Mouse (Mus musculus): ENCODE data around the gene Lrrc36. TPM values are rescaled to one million over a fixed set of nuclear protein-coding genes. Genes with fewer than 3 reads are reported as not detected.

Lrrc36 gene
- polyA plus RNA-seq, 1 experiment, result 3.0 TPM

DNA sequence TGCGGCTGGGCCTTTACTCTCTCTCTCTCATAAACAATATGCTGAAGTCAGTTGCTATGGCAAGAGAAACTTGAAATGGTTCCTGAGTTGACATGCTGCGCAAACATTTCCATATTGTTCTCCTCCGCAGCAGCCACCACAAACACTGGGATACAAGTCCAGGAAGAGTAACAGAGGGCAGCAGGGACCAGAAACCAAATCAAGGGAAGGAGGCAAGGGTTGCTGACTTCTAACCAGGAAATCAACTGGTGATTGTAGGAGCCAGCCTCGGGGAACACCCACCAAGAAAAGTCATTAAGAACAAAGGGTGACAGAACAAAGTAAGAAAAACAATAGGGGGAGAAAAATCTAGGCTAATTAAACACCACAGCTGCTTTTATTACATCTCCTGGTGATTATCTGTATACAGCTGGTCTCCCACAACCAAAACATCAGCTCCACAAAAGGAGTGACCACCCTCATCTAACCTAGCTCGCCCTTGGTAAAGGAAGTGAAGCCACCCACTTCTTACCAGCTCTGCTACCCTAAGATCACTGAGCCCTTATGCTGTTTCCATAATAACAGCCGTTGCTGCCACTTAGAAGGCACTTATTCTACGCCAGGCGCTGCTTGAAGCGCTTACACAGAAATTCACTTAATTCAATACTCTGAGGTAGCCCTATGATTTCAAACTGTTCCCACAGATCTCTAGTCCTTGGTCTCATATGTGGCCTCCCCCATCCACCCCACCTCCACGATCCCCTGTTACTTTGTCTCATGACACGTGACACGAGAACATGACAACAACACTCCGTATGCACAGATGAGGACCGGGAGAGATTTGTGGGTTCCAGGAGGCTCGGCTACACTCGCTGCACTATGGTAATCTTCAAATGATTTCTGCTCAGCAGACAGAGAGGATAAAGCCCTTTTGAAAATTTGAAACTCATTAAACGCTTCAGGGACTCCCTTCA, 82.3 kb downstream of the Lrrc36 start:
- Histone ChIP-seq H3K27ac (ENCODE audit: control insufficient read depth, insufficient read depth, low read depth, low read length, poor library complexity) (no peak overlapping the region), H3K4me3 (replicated peaks; ENCODE audit: control insufficient read depth, low read depth, low read length) (no peak overlapping the region), H3K4me1 (ENCODE audit: control insufficient read depth, insufficient read depth, low read length) (no peaks in the 10 kb centered on the region; the same call in 1 of the 2 replicates)
- TF ChIP-seq CTCF (IDR thresholded peaks at IDR 0.05; ENCODE audit: control insufficient read depth, insufficient read depth, low read length) (no peak), POLR2A (IDR thresholded peaks at IDR 0.05; ENCODE audit: borderline replicate concordance, control insufficient read depth, low read depth, low read length) (no peak)
- WGBS, result 68% methylated on average over 17 of the region's 17 CpGs

DNA sequence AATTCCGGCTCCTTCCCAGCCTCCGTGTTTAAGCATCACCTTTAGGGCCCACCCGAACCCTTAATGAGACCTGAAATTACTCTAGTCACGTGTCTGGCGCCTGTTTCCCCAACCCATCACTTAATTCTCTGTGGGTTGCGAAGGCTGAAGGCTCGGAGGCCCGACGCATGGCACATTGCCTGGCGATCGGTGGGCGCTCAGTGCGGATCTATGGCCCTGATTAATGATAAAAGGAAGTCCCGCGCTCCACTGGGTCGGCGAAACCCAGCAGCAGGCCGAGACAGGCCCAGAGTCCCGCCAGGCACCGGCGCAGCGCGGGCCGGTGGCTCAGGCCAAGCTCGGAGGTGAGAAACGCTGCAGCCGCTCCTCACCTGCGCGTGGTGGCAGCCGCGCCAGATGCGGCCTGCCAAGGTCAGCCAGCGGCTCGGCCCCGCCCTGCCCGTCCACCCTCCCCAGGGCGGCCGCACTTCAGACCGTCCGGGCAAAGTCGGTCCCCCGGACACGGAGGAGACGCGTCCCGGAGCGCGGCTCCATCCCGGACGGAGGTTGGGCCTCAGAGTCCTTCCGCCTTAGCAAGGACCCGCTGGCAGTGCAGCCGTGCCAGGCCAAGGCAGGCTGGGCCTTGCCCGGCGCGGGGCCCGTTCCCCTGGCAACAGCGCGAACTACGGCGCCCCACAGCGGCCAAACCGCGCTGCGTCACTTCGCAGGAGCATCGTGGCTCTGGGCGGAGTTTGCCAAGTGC, 83.2 kb downstream of the Lrrc36 start, which contains the start of gene Zdhhc1:
Gene Zdhhc1 (minus strand): TSS at position 464 of the 742 bp plus-strand sequence.
- peak within 1 kb of the TSS; percentile 33; the same call in 1 of the 2 replicates for H3K27ac ChIP-seq (ENCODE audit: control insufficient read depth, insufficient read depth, low read depth, low read length, poor library complexity)
- H3K4me3 ChIP-seq (replicated peaks; ENCODE audit: control insufficient read depth, low read depth, low read length), result peak within 1 kb of the TSS; percentile 83
- no peaks in the 10 kb centered on the region; the same call in 1 of the 2 replicates for H3K4me1 ChIP-seq (ENCODE audit: control insufficient read depth, insufficient read depth, low read length)
- under 1% methylated on average over 68 of the region's 68 CpGs for WGBS
- peak; percentile 47; the same call in 1 of the 2 replicates for TF ChIP-seq POLR2A (IDR thresholded peaks at IDR 0.05; ENCODE audit: borderline replicate concordance, control insufficient read depth, low read depth, low read length)
- TF ChIP-seq CTCF (IDR thresholded peaks at IDR 0.05; ENCODE audit: control insufficient read depth, insufficient read depth, low read length), result peak; percentile 65

- TF ChIP-seq POLR2A (IDR thresholded peaks at IDR 0.05; ENCODE audit: borderline replicate concordance, control insufficient read depth, low read depth, low read length) (no peak), CTCF (IDR thresholded peaks at IDR 0.05; ENCODE audit: control insufficient read depth, insufficient read depth, low read length) (no peak)
- Histone ChIP-seq H3K4me3 (replicated peaks; ENCODE audit: control insufficient read depth, low read depth, low read length) (peak overlapping the region; percentile 50), H3K27ac (ENCODE audit: control insufficient read depth, insufficient read depth, low read depth, low read length, poor library complexity) (no peak overlapping the region), H3K4me1 (ENCODE audit: control insufficient read depth, insufficient read depth, low read length) (no peaks in the 10 kb centered on the region; the same call in 1 of the 2 replicates)
- whole genome bisulfite sequencing, result 44% methylated on average over 12 of the region's 12 CpGs
These were observed 86.4 kb downstream of the Lrrc36 start for GRCm38 (mm10) chr8:105499787-105500186.

- H3K4me3 ChIP-seq (replicated peaks; ENCODE audit: control insufficient read depth, low read depth, low read length), result no peak overlapping the region
- no peak overlapping the region for H3K27ac ChIP-seq (ENCODE audit: control insufficient read depth, insufficient read depth, low read depth, low read length, poor library complexity)
- TF ChIP-seq POLR2A (IDR thresholded peaks at IDR 0.05; ENCODE audit: borderline replicate concordance, control insufficient read depth, low read depth, low read length) (no peak), CTCF (IDR thresholded peaks at IDR 0.05; ENCODE audit: control insufficient read depth, insufficient read depth, low read length) (no peak)
- no peaks in the 10 kb centered on the region for H3K4me1 ChIP-seq (ENCODE audit: control insufficient read depth, insufficient read depth, low read length)
- WGBS, result 69% methylated on average over 3 of the region's 3 CpGs
These were observed 91.2 kb downstream of the Lrrc36 start for GRCm38 (mm10) chr8:105504617-105505016.

- WGBS, result 43% methylated on average over 6 of the region's 6 CpGs
- Histone ChIP-seq H3K4me1 (ENCODE audit: control insufficient read depth, insufficient read depth, low read length) (no peaks in the 10 kb centered on the region), H3K4me3 (replicated peaks; ENCODE audit: control insufficient read depth, low read depth, low read length) (no peak overlapping the region), H3K27ac (ENCODE audit: control insufficient read depth, insufficient read depth, low read depth, low read length, poor library complexity) (no peak overlapping the region)
- TF ChIP-seq POLR2A (IDR thresholded peaks at IDR 0.05; ENCODE audit: borderline replicate concordance, control insufficient read depth, low read depth, low read length), result no peak
- no peak for TF ChIP-seq CTCF (IDR thresholded peaks at IDR 0.05; ENCODE audit: control insufficient read depth, insufficient read depth, low read length)
These were observed 93.6 kb downstream of the Lrrc36 start for GRCm38 (mm10) chr8:105506977-105507376.

- TF ChIP-seq CTCF (IDR thresholded peaks at IDR 0.05; ENCODE audit: control insufficient read depth, insufficient read depth, low read length) (no peak), POLR2A (IDR thresholded peaks at IDR 0.05; ENCODE audit: borderline replicate concordance, control insufficient read depth, low read depth, low read length) (no peak)
- WGBS, result 84% methylated on average over 2 of the region's 2 CpGs
- H3K27ac ChIP-seq (ENCODE audit: control insufficient read depth, insufficient read depth, low read depth, low read length, poor library complexity), result no peak overlapping the region
- H3K4me1 ChIP-seq (ENCODE audit: control insufficient read depth, insufficient read depth, low read length), result no peaks in the 10 kb centered on the region
- no peak overlapping the region for H3K4me3 ChIP-seq (replicated peaks; ENCODE audit: control insufficient read depth, low read depth, low read length)
These were observed 95.4 kb downstream of the Lrrc36 start for GRCm38 (mm10) chr8:105508758-105509157.

GRCm38 (mm10) chr8:105509997-105510735, 96.8 kb downstream of the Lrrc36 start:
- 30% methylated on average over 12 of the region's 12 CpGs for WGBS
- TF ChIP-seq POLR2A (IDR thresholded peaks at IDR 0.05; ENCODE audit: borderline replicate concordance, control insufficient read depth, low read depth, low read length), result no peak
- TF ChIP-seq CTCF (IDR thresholded peaks at IDR 0.05; ENCODE audit: control insufficient read depth, insufficient read depth, low read length), result no peak
- Histone ChIP-seq H3K4me1 (ENCODE audit: control insufficient read depth, insufficient read depth, low read length) (no peaks in the 10 kb centered on the region), H3K4me3 (replicated peaks; ENCODE audit: control insufficient read depth, low read depth, low read length) (no peak overlapping the region), H3K27ac (ENCODE audit: control insufficient read depth, insufficient read depth, low read depth, low read length, poor library complexity) (no peak overlapping the region)

Other genes starting within 250 kb of the Lrrc36 start
- 9.7 and 36.4 TPM in 2 replicates for gene Cbfb, start 242.9 kb upstream of the Lrrc36 start, polyA plus RNA-seq (2011; ENCODE audit: insufficient read depth, insufficient read length, low replicate concordance, missing spikeins)
- gene D230025D16Rik, start 188.4 kb upstream of the Lrrc36 start, polyA plus RNA-seq (2011; ENCODE audit: insufficient read depth, insufficient read length, low replicate concordance, missing spikeins), result 5.0 and 17.2 TPM in 2 replicates
- gene B3gnt9, start 158.4 kb upstream of the Lrrc36 start, polyA plus RNA-seq (2011; ENCODE audit: insufficient read depth, insufficient read length, low replicate concordance, missing spikeins), result 0.82 TPM in 1 of 2 replicates, not detected in the other
- 11.3 and 12.0 TPM in 2 replicates for gene Tradd, start 149.0 kb upstream of the Lrrc36 start, polyA plus RNA-seq (2011; ENCODE audit: insufficient read depth, insufficient read length, low replicate concordance, missing spikeins)
- 0.50 and 3.7 TPM in 2 replicates for gene Fbxl8, start 148.9 kb upstream of the Lrrc36 start, polyA plus RNA-seq (2011; ENCODE audit: insufficient read depth, insufficient read length, low replicate concordance, missing spikeins)
- 0.95 TPM in 1 of 2 replicates, not detected in the other for gene Hsf4, start 143.8 kb upstream of the Lrrc36 start, polyA plus RNA-seq (2011; ENCODE audit: insufficient read depth, insufficient read length, low replicate concordance, missing spikeins)
- gene Nol3, start 137.4 kb upstream of the Lrrc36 start, polyA plus RNA-seq (2011; ENCODE audit: insufficient read depth, insufficient read length, low replicate concordance, missing spikeins), result 0.70 TPM in 1 of 2 replicates, not detected in the other
- 1.5 and 2.2 TPM in 2 replicates for gene 4931428F04Rik, start 123.7 kb upstream of the Lrrc36 start, polyA plus RNA-seq (2011; ENCODE audit: insufficient read depth, insufficient read length, low replicate concordance, missing spikeins)
- gene Exoc3l, start 117.5 kb upstream of the Lrrc36 start, polyA plus RNA-seq (2011; ENCODE audit: insufficient read depth, insufficient read length, low replicate concordance, missing spikeins), result 5.7 and 10.4 TPM in 2 replicates
- 108 and 115 TPM in 2 replicates for gene E2f4, start 115.9 kb upstream of the Lrrc36 start, polyA plus RNA-seq (2011; ENCODE audit: insufficient read depth, insufficient read length, low replicate concordance, missing spikeins)
- gene Elmo3, start 108.0 kb upstream of the Lrrc36 start, polyA plus RNA-seq (2011; ENCODE audit: insufficient read depth, insufficient read length, low replicate concordance, missing spikeins), result 8.2 and 11.5 TPM in 2 replicates
- gene Lrrc29, start 87.3 kb upstream of the Lrrc36 start, polyA plus RNA-seq (2011; ENCODE audit: insufficient read depth, insufficient read length, low replicate concordance, missing spikeins), result 7.8 and 19.9 TPM in 2 replicates
- 81.6 and 140 TPM in 2 replicates for gene Tmem208, start 87.2 kb upstream of the Lrrc36 start, polyA plus RNA-seq (2011; ENCODE audit: insufficient read depth, insufficient read length, low replicate concordance, missing spikeins)
- 24.6 and 66.3 TPM in 2 replicates for gene Fhod1, start 65.6 kb upstream of the Lrrc36 start, polyA plus RNA-seq (2011; ENCODE audit: insufficient read depth, insufficient read length, low replicate concordance, missing spikeins)
- 3.7 and 7.8 TPM in 2 replicates for gene Slc9a5, start 64.7 kb upstream of the Lrrc36 start, polyA plus RNA-seq (2011; ENCODE audit: insufficient read depth, insufficient read length, low replicate concordance, missing spikeins)
- gene Plekhg4, start 40.3 kb upstream of the Lrrc36 start, polyA plus RNA-seq (2011; ENCODE audit: insufficient read depth, insufficient read length, low replicate concordance, missing spikeins), result not detected in 2 replicates
- not detected in 2 replicates for gene Kctd19, start 69 bp upstream of the Lrrc36 start, polyA plus RNA-seq (2011; ENCODE audit: insufficient read depth, insufficient read length, low replicate concordance, missing spikeins)
- 3.3 and 3.5 TPM in 2 replicates for gene Tppp3, start 58.0 kb downstream of the Lrrc36 start, polyA plus RNA-seq (2011; ENCODE audit: insufficient read depth, insufficient read length, low replicate concordance, missing spikeins)
- 7.3 and 10.1 TPM in 2 replicates for gene Zdhhc1, start 83.3 kb downstream of the Lrrc36 start, polyA plus RNA-seq (2011; ENCODE audit: insufficient read depth, insufficient read length, low replicate concordance, missing spikeins)
- 0.82 TPM in 1 of 2 replicates, not detected in the other for gene Hsd11b2, start 105.2 kb downstream of the Lrrc36 start, polyA plus RNA-seq (2011; ENCODE audit: insufficient read depth, insufficient read length, low replicate concordance, missing spikeins)
- 37.5 and 58.3 TPM in 2 replicates for gene Atp6v0d1, start 152.5 kb downstream of the Lrrc36 start, polyA plus RNA-seq (2011; ENCODE audit: insufficient read depth, insufficient read length, low replicate concordance, missing spikeins)
- 11.9 and 23.1 TPM in 2 replicates for gene Ripor1, start 191.7 kb downstream of the Lrrc36 start, polyA plus RNA-seq (2011; ENCODE audit: insufficient read depth, insufficient read length, low replicate concordance, missing spikeins)
- gene Ctcf, start 223.0 kb downstream of the Lrrc36 start, polyA plus RNA-seq (2011; ENCODE audit: insufficient read depth, insufficient read length, low replicate concordance, missing spikeins), result 77.0 and 79.4 TPM in 2 replicates
- gene Agrp, start 223.8 kb downstream of the Lrrc36 start, polyA plus RNA-seq (2011; ENCODE audit: insufficient read depth, insufficient read length, low replicate concordance, missing spikeins), result not detected in 2 replicates

All from bone marrow, adult 2 months (tissue).